10 mouse cellular contexts compared by ENCODE assay signal in the genomic region with DNA sequence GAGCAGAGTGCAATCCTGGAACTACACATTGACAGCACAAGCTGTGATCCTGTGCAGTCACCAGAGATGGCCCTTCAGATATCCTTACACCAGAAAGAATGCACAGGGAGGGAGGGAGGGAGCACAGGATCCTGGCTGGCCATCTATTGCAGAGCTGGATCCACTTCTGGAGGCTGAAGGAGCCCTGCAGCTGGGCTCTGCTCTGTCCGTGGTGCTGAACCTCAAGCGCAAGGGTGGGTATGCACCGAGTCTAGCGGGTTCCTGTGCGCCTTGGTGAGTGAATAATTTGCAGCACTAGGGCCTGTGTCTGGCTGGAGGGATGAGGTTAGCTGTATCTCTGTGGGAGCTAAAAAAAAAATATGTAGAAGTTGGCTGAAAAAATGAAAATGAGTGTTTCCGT. TPM values are rescaled to one million over a fixed set of nuclear protein-coding genes. Genes with fewer than 3 reads are reported as not detected.
DNase-seq lines count a peak whose midpoint lies in the region; ATAC-seq and TF ChIP-seq lines count a peak whose summit lies in the region.
"Had no signal": no experiment of that assay in that cellular context is flagged by ENCODE, and none has a peak within 500 bp of the region (broad histone marks: within the 10 kb centered on the region; RNA-seq: fewer than 3 reads in every experiment).

No protein-coding gene starts in this region.

- TF ChIP-seq CTCF in left cerebral cortex, adult 2 months (IDR thresholded peaks at IDR 0.05): no peak

- no peaks in the 10 kb centered on the region for H3K27me3 ChIP-seq in midbrain, embryonic 14.5 days (ENCODE audit: control insufficient read depth, insufficient read depth, low read length)
- no peaks in the 10 kb centered on the region for H3K27me3 ChIP-seq in midbrain, embryonic 13.5 days
- H3K27me3 ChIP-seq in heart, embryonic 11.5 days (ENCODE audit: control insufficient read depth, insufficient read depth, low read length): no peaks in the 10 kb centered on the region

- no peak overlapping the region for H3K4me3 ChIP-seq in midbrain, embryonic 14.5 days (replicated peaks; ENCODE audit: low read depth, low read length)
- H3K4me3 ChIP-seq in midbrain, embryonic 13.5 days (replicated peaks): no peak overlapping the region
- no peak overlapping the region for H3K4me3 ChIP-seq in heart, embryonic 11.5 days (ENCODE audit: low read depth, low read length)
- no peak overlapping the region for H3K4me3 ChIP-seq in left cerebral cortex, adult 2 months

- intact Hi-C loops in left cerebral cortex, adult 2 months (cut with DNase I): loop anchor here (5.0 kb wide), 1 partner anchor 46 kb away; no protein-coding TSS in a partner anchor

- no peak overlapping the region for H3K27ac ChIP-seq in midbrain, embryonic 14.5 days (replicated peaks; ENCODE audit: low read depth, low read length)
- no peak overlapping the region for H3K27ac ChIP-seq in midbrain, embryonic 13.5 days
- no peak overlapping the region for H3K27ac ChIP-seq in heart, embryonic 11.5 days (ENCODE audit: low read depth, low read length)
- no peak overlapping the region for H3K27ac ChIP-seq in left cerebral cortex, adult 2 months
- H3K27ac ChIP-seq: liver, embryonic 14.5 days had no signal

- 13% methylated on average over 6 of the region's 6 CpGs for WGBS in midbrain, embryonic 14.5 days
- WGBS in midbrain, embryonic 13.5 days: 13% methylated on average over 6 of the region's 6 CpGs
- WGBS in heart, embryonic 11.5 days (ENCODE audit: insufficient replicate concordance): 9% methylated on average over 6 of the region's 6 CpGs

- no peak overlapping the region for H3K9ac ChIP-seq in midbrain, embryonic 14.5 days (replicated peaks; ENCODE audit: low read length)
- no peak overlapping the region for H3K9ac ChIP-seq in midbrain, embryonic 13.5 days (replicated peaks)
- H3K9ac ChIP-seq in heart, embryonic 11.5 days (ENCODE audit: low read depth, low read length): no peak overlapping the region
- H3K9ac ChIP-seq: liver, embryonic 14.5 days had no signal

- H3K36me3 ChIP-seq in midbrain, embryonic 14.5 days (ENCODE audit: control insufficient read depth, insufficient read depth, low read length): no peaks in the 10 kb centered on the region
- H3K36me3 ChIP-seq in midbrain, embryonic 13.5 days: no peaks in the 10 kb centered on the region
- no peaks in the 10 kb centered on the region for H3K36me3 ChIP-seq in heart, embryonic 11.5 days (ENCODE audit: control insufficient read depth, insufficient read depth, low read length)

- H3K9me3 ChIP-seq in midbrain, embryonic 14.5 days (ENCODE audit: control insufficient read depth, low read length): no peaks in the 10 kb centered on the region
- no peaks in the 10 kb centered on the region for H3K9me3 ChIP-seq in midbrain, embryonic 13.5 days
- no peaks in the 10 kb centered on the region for H3K9me3 ChIP-seq in heart, embryonic 11.5 days (replicated peaks; ENCODE audit: control insufficient read depth, low read length)

- no peak for ATAC-seq in midbrain, embryonic 14.5 days (ENCODE audit: low FRiP score, low TSS enrichment)
- ATAC-seq in midbrain, embryonic 13.5 days: no peak
- ATAC-seq in heart, embryonic 11.5 days (replicated peaks; ENCODE audit: insufficient number of reproducible peaks, low FRiP score, low TSS enrichment): 0 out of 2 replicates have a peak, but pooled peaks have one; percentile 22

- no peaks in the 10 kb centered on the region for H3K4me1 ChIP-seq in midbrain, embryonic 14.5 days (ENCODE audit: control insufficient read depth, insufficient read depth, low read length)
- no peaks in the 10 kb centered on the region for H3K4me1 ChIP-seq in midbrain, embryonic 13.5 days (replicated peaks)
- H3K4me1 ChIP-seq in heart, embryonic 11.5 days (ENCODE audit: control insufficient read depth, insufficient read depth, low read length): no peaks in the 10 kb centered on the region

- peak; percentile 69 for DNase-seq in midbrain, embryonic 14.5 days
- DNase-seq in adrenal gland, postnatal 10 days: peak; percentile 89
- DNase-seq in kidney, postnatal 36 days: peak; percentile 59 to 85
- DNase-seq in ovary, postnatal 14 days (ENCODE audit: low spot score): peak; percentile 72
- no peak for DNase-seq in layer of hippocampus, adult 9-11 months
- DNase-seq in left cerebral cortex, adult 2 months (ENCODE audit: extremely low spot score in 1 of 2, low spot score in 2 of 2): no peak

- no peak overlapping the region for H3K4me2 ChIP-seq in midbrain, embryonic 14.5 days (ENCODE audit: low read length)
- no peak overlapping the region for H3K4me2 ChIP-seq in midbrain, embryonic 13.5 days (replicated peaks)
- no peak overlapping the region for H3K4me2 ChIP-seq in heart, embryonic 11.5 days

RNA-seq across cellular contexts. Expression of a gene that starts 12.4 kb away (rescaled TPM):
- polyA plus RNA-seq in midbrain, embryonic 14.5 days (2014; fragmentation: Nextera tagmentation; extraction: Ambion mirVana): 0.04 TPM in 1 of 2 replicates, not detected in the other
- polyA plus RNA-seq in midbrain, embryonic 13.5 days (2015; fragmentation: Nextera tagmentation; extraction: Ambion mirVana): 0.03 and 0.04 TPM in 2 replicates
- total RNA-seq in adrenal gland, postnatal 10 days (2021): not detected
- 1.1 and 1.3 TPM in 2 replicates for polyA plus RNA-seq in heart, embryonic 11.5 days (2014; fragmentation: Nextera tagmentation; extraction: Ambion mirVana)
- under 1 TPM; 0.14 to 0.20 TPM for total RNA-seq in left cerebral cortex, adult 2 months (2021)
- polyA plus RNA-seq: stomach, embryonic 16.5 days had no signal

Comparison
In these comparisons a context has a peak if more than half of its experiments do, and no peak if none do; other contexts are left out.
1. DNase-seq: peak in midbrain, embryonic 14.5 days (single experiment), adrenal gland, postnatal 10 days (single experiment), kidney, postnatal 36 days (2 of 2) and ovary, postnatal 14 days (single experiment); none in layer of hippocampus, adult 9-11 months (single experiment) and left cerebral cortex, adult 2 months (0 of 2).